Mouse (Mus musculus): ENCODE results near the gene Trim72. TPM values are rescaled to one million over a fixed set of nuclear protein-coding genes. Genes with fewer than 3 reads are reported as not detected.

Gene Trim72
- total RNA-seq, 1 experiment = 1.2 TPM

GRCm38 (mm10) chr7:128059091-128059490, 55.3 kb downstream of the Trim72 start:
- no peak overlapping the region for H3K9ac ChIP-seq (ENCODE audit: insufficient read depth, low read depth, low read length, poor library complexity, severe bottlenecking)
- no peaks in the 10 kb centered on the region for H3K4me1 ChIP-seq (ENCODE audit: control insufficient read depth in 2 of 2, insufficient read depth in 2 of 2, low read length in 2 of 2, poor library complexity in 1 of 2)
- DNase-seq (ENCODE audit: low read depth, low spot score) = no peak
- TF ChIP-seq CHD2 (IDR thresholded peaks at IDR 0.05; ENCODE audit: low read depth, low read length) (no peak), ZNF384 (IDR thresholded peaks at IDR 0.05; ENCODE audit: low read depth, low read length) (no peak), HCFC1 (IDR thresholded peaks at IDR 0.05; ENCODE audit: borderline replicate concordance, insufficient read depth, low read length) (no peak), ZC3H11A (IDR thresholded peaks at IDR 0.05; ENCODE audit: borderline replicate concordance, low read depth, low read length) (no peak), MAFK (IDR thresholded peaks at IDR 0.05; ENCODE audit: insufficient read depth, low read depth, low read length) (no peak)
- no peaks in the 10 kb centered on the region for H3K36me3 ChIP-seq (ENCODE audit: control insufficient read depth, insufficient read depth, low read length, poor library complexity, severe bottlenecking)
- H3K4me3 ChIP-seq (ENCODE audit: insufficient read depth in 1 of 2, low read depth in 1 of 2, low read length in 2 of 2, poor library complexity in 1 of 2, severe bottlenecking in 1 of 2) = no peak overlapping the region
- in situ Hi-C loops (cut with MboI; ENCODE audit: low sequenced_read_pairs in 2 of 2, unreplicated experiment in 2 of 2) = no loop called here
- H3K27ac ChIP-seq (ENCODE audit: insufficient read depth, low read depth, low read length, poor library complexity, severe bottlenecking) = no peak overlapping the region
- H3K9me3 ChIP-seq (ENCODE audit: control insufficient read depth, insufficient read depth, low read depth, low read length) = no peaks in the 10 kb centered on the region

Other genes with a start within 250 kb of the Trim72 start
- 14.0 and 30.7 TPM in 2 replicates for gene Orai3, start 234.1 kb upstream of the Trim72 start, total RNA-seq (2012; rRNA removed)
- gene Setd1a, start 227.3 kb upstream of the Trim72 start, total RNA-seq (2012; rRNA removed) = 22.6 and 24.4 TPM in 2 replicates
- 1.5 and 1.9 TPM in 2 replicates for gene Gm49388, start 218.3 kb upstream of the Trim72 start, total RNA-seq (2012; rRNA removed)
- 14.7 and 22.5 TPM in 2 replicates for gene Hsd3b7, start 203.3 kb upstream of the Trim72 start, total RNA-seq (2012; rRNA removed)
- 20.9 and 23.7 TPM in 2 replicates for gene Stx4a, start 179.7 kb upstream of the Trim72 start, total RNA-seq (2012; rRNA removed)
- 1.4 and 1.7 TPM in 2 replicates for gene Stx1b, start 179.4 kb upstream of the Trim72 start, total RNA-seq (2012; rRNA removed)
- gene Zfp646, start 127.7 kb upstream of the Trim72 start, total RNA-seq (2012; rRNA removed) = 44.7 and 52.5 TPM in 2 replicates
- 8.6 and 11.3 TPM in 2 replicates for gene Zfp668, start 127.1 kb upstream of the Trim72 start, total RNA-seq (2012; rRNA removed)
- 0.67 and 0.69 TPM in 2 replicates for gene Prss53, start 113.0 kb upstream of the Trim72 start, total RNA-seq (2012; rRNA removed)
- not detected in 2 replicates for gene Gm21974, start 108.5 kb upstream of the Trim72 start, total RNA-seq (2012; rRNA removed)
- 88.5 and 115 TPM in 2 replicates for gene Vkorc1, start 108.3 kb upstream of the Trim72 start, total RNA-seq (2012; rRNA removed)
- gene Bckdk, start 99.9 kb upstream of the Trim72 start, total RNA-seq (2012; rRNA removed) = 53.9 and 56.4 TPM in 2 replicates
- 35.1 and 35.6 TPM in 2 replicates for gene Kat8, start 91.4 kb upstream of the Trim72 start, total RNA-seq (2012; rRNA removed)
- gene Prss8, start 73.8 kb upstream of the Trim72 start, total RNA-seq (2012; rRNA removed) = 11.3 and 16.5 TPM in 2 replicates
- gene Prss36, start 57.2 kb upstream of the Trim72 start, total RNA-seq (2012; rRNA removed) = 15.3 and 15.4 TPM in 2 replicates
- gene Fus, start 36.5 kb upstream of the Trim72 start, total RNA-seq (2012; rRNA removed) = 91.6 and 142 TPM in 2 replicates
- 38.7 and 62.1 TPM in 2 replicates for gene Pycard, start 10.1 kb upstream of the Trim72 start, total RNA-seq (2012; rRNA removed)
- 0.42 and 1.0 TPM in 2 replicates for gene Itgam, start 58.7 kb downstream of the Trim72 start, total RNA-seq (2012; rRNA removed)
- gene Gm49368, start 58.7 kb downstream of the Trim72 start, total RNA-seq (2012; rRNA removed) = not detected in 2 replicates
- gene Itgax, start 125.6 kb downstream of the Trim72 start, total RNA-seq (2012; rRNA removed) = not detected in 2 replicates
- not detected in 2 replicates for gene Itgad, start 150.4 kb downstream of the Trim72 start, total RNA-seq (2012; rRNA removed)
- 0.36 TPM in 1 of 2 replicates, not detected in the other for gene Cox6a2, start 202.4 kb downstream of the Trim72 start, total RNA-seq (2012; rRNA removed)
- gene Armc5, start 233.4 kb downstream of the Trim72 start, total RNA-seq (2012; rRNA removed) = 9.3 and 11.4 TPM in 2 replicates
- 2.1 and 2.6 TPM in 2 replicates for gene 9130023H24Rik, start 234.1 kb downstream of the Trim72 start, total RNA-seq (2012; rRNA removed)
- 5.1 and 10.5 TPM in 2 replicates for gene Tgfb1i1, start 242.9 kb downstream of the Trim72 start, total RNA-seq (2012; rRNA removed)